Mouse (Mus musculus): Measurements from ENCODE around the gene Trpv6. TPM values are rescaled to one million over a fixed set of nuclear protein-coding genes. Genes with fewer than 3 reads are reported as not detected.

The Trpv6 gene
- polyA plus RNA-seq (2017; shearing (Covaris generic)), result 0.77 TPM

DNA sequence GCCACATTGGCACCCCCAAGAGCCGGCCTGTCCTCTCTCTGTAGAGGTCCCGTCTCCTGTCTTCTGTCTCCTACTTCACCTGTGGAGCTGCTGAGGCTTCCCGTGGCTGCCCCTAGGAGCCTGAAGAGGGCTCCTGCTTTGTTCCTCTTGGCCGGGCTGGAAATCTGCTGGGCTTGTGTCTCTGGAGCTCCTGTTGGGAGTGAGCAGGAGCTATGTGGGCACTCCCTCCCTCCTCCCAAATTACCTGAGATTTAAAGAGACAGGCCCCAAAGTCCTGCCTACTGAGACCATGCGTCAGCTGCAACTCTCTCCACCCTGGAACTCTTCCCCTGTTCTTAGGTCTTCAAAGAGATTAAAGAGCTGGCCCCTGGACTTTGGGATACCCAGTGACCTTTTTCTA is at the start of gene Trpv6:
TSS of gene Trpv6 (minus strand) at position 228 of the 400 bp plus-strand sequence.

GRCm38 (mm10) chr6:41684131-41684530 is 47.9 kb upstream of the Trpv6 start, which contains the start of gene Llcfc1:
Gene Llcfc1 (plus strand): TSS chr6:41684431.

GRCm38 (mm10) chr6:41680669-41681068 is 44.5 kb upstream of the Trpv6 start, which contains the start of gene Trpv5:
Gene Trpv5 (minus strand): TSS chr6:41680769.

DNA sequence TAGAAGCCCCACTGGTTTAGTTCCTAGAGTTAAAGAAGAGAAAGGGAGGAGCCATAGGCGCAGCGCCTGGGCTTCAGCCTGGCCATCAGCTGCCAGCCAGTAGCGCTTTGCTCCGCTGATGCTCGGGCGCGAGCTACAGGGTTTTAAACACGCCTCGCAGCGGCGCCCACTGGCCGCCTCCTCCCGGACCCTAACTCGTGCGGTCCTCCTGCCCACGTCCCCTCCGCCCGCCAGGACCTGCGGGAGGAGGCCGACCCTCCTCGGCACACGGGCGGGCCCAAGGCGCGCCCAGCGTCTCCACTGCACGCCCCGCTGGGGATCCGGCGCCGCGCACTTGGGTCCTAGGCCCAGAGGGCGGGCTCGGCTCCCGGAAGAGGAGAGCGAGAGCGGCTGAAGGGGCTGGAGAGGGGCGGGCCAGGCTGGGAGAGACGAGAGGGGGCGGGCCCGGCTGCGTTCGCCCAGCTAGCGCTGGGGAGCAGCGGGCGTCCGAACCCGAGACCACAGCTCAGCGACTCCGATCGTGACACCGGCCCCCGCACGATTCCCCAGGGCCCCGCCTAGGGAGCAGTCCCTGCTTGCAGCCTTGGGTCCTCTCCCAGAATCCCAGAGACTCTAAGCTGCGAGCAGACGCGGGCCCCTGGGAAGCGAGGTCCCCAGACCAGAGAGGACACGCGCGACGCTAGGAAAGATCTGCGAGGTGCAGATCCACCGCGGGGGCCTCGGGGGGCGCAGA is 31.0 kb downstream of the Trpv6 start, which contains the start of gene Ephb6:
TSS of gene Ephb6 (plus strand) at position 422 of the 733 bp plus-strand sequence.

Other genes with a start within 250 kb of the Trpv6 start
- gene Gm5771, start 244.0 kb downstream of the Trpv6 start, polyA plus RNA-seq (2017; shearing (Covaris generic)), result not detected
- not detected for gene Gm10334, start 190.3 kb downstream of the Trpv6 start, polyA plus RNA-seq (2017; shearing (Covaris generic))
- gene Prss1, start 177.5 kb downstream of the Trpv6 start, polyA plus RNA-seq (2017; shearing (Covaris generic)), result not detected
- gene Prss2, start 114.6 kb downstream of the Trpv6 start, polyA plus RNA-seq (2017; shearing (Covaris generic)), result 2.7 TPM
- 68.2 TPM for gene Ephb6, start 30.9 kb downstream of the Trpv6 start, polyA plus RNA-seq (2017; shearing (Covaris generic))
- gene Trpv5, start 44.4 kb upstream of the Trpv6 start, polyA plus RNA-seq (2017; shearing (Covaris generic)), result not detected
- not detected for gene Llcfc1, start 48.0 kb upstream of the Trpv6 start, polyA plus RNA-seq (2017; shearing (Covaris generic))
- not detected for gene Kel, start 67.9 kb upstream of the Trpv6 start, polyA plus RNA-seq (2017; shearing (Covaris generic))
- gene Olfr459, start 138.8 kb upstream of the Trpv6 start, polyA plus RNA-seq (2017; shearing (Covaris generic)), result not detected
- not detected for gene Pip, start 211.1 kb upstream of the Trpv6 start, polyA plus RNA-seq (2017; shearing (Covaris generic))
- gene Sval2, start 216.6 kb upstream of the Trpv6 start, polyA plus RNA-seq (2017; shearing (Covaris generic)), result not detected